Mouse (Mus musculus) midbrain, embryonic 16.5 days (tissue): ENCODE data around the gene Gm2001. TPM values are rescaled to one million over a fixed set of nuclear protein-coding genes. Genes with fewer than 3 reads are reported as not detected.
"Not testable (repeated sequence)": the region's sequence is repeated elsewhere in the genome, so short reads cannot be mapped to it uniquely, and the experiment has no call there.

ENCODE experiments used
- ATAC-seq: fragments of 200-750 bp; cut with Nextera tagmentation; 2 replicates; pipeline ENCODE4 v1.8.0; 2017; ENCODE audit warnings: moderate TSS enrichment
- H3K27ac ChIP-seq: fragments of 300-500 bp; sonication (generic); 2 replicates; pipeline ENCODE4 v1.5.1; 2014; ENCODE audit warnings: mild to moderate bottlenecking, low read length, mixed read lengths
- H3K27me3 ChIP-seq: fragments of 300-500 bp; sonication (generic); 2 replicates; pipeline ENCODE4 v1.6.1; 2014; ENCODE audit warnings: low read depth, low read length, mixed read lengths; ENCODE audit not compliant: control insufficient read depth, insufficient read depth
- H3K36me3 ChIP-seq: fragments of 300-500 bp; sonication (generic); 2 replicates; pipeline ENCODE4 v1.6.1; 2014; ENCODE audit warnings: mild to moderate bottlenecking, low read length, moderate library complexity, mixed read lengths; ENCODE audit not compliant: control insufficient read depth, insufficient read depth
- H3K4me1 ChIP-seq: fragments of 300-500 bp; sonication (generic); 2 replicates; pipeline ENCODE4 v1.6.1; 2014; ENCODE audit warnings: mild to moderate bottlenecking, low read length, mixed read lengths; ENCODE audit not compliant: control insufficient read depth, insufficient read depth
- H3K4me2 ChIP-seq: fragments of 300-500 bp; sonication (generic); 2 replicates; pipeline ENCODE4 v1.6.1; 2014; ENCODE audit warnings: mild to moderate bottlenecking, low read length, mixed read lengths
- H3K4me3 ChIP-seq: fragments of 300-500 bp; sonication (generic); 2 replicates; pipeline ENCODE4 v1.5.1; 2014; ENCODE audit warnings: low read depth, mild to moderate bottlenecking, low read length, moderate library complexity, mixed read lengths
- H3K9ac ChIP-seq: fragments of 300-500 bp; sonication (generic); 2 replicates; pipeline ENCODE4 v1.6.1; 2014; ENCODE audit warnings: low read depth, low read length, mixed read lengths
- H3K9me3 ChIP-seq: fragments of 300-500 bp; sonication (generic); replicated peaks from 2 replicates; pipeline ENCODE4 v1.6.1; 2014; ENCODE audit warnings: mild to moderate bottlenecking, low read length, mixed read lengths; ENCODE audit not compliant: control insufficient read depth, poor library complexity, severe bottlenecking
- WGBS: fragments of 180-500 bp; shearing (Covaris S2); extraction: QIAGEN DNeasy Blood & Tissue Kit; methylation state at CpG from one replicate; pipeline ENCODE4 v1.1.7; 2014; 5-methylcytosine and 5-hydroxymethylcytosine counted together
- polyA plus RNA-seq: library from polyadenylated mRNA; unstranded; fragments of >200 nt; fragmentation: Nextera tagmentation; extraction: Ambion mirVana; gene quantifications from 2 replicates; pipeline ENCODE4 v1.2.1, GENCODE M21; 2015

Gene Gm2001
- not detected in 2 replicates for polyA plus RNA-seq

DNA sequence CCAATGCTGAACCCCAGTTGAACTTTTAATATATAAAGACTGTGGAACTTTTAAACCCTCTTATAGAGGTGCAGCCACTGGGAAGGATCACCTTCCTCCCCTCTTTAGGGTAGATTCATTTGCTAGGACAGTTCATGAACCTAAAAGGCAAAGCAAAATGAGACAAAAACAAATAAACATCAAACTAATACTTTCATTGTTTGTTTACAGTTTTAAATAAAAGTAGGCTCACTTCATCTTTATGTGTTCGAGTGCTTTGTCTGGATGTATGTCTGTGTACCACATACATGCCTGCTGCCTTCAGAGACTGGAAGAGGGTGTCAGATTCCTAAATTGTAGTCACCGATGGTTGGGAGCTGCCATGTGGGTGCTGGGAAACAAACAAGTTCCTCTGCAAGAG lies at the start of gene Gm2001:
TSS of gene Gm2001 (minus strand) at position 101 of the 400 bp plus-strand sequence.
- not testable (repeated sequence) for H3K9ac ChIP-seq, H3K4me2 ChIP-seq, H3K27ac ChIP-seq, H3K9me3 ChIP-seq, H3K4me1 ChIP-seq, ATAC-seq, H3K36me3 ChIP-seq, H3K4me3 ChIP-seq, H3K27me3 ChIP-seq
- WGBS: 76% methylated on average over 1 of the region's 2 CpGs

DNA sequence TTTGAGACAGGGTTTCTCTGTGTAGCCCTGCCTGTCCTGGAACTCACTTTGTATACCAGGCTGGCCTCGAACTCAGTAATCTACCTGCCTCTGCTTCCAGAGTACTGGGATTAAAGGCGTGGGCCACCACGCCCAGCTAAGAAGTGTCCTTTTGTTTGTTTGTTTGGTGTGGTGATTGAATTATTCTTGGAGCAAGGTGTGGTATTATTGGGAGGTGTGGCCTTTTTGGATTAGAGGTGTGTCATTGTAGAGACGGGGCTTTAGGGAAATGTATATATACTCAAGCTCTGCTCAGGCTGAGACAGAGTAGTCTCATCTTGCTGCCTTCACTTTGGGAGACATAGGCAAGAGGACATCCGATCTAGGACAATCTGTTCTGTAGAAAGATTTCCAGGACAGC lies 31.6 kb upstream of the Gm2001 start, which contains the start of gene Gm2016:
TSS of gene Gm2016 (plus strand) at position 301 of the 400 bp plus-strand sequence.
- H3K4me1 ChIP-seq, H3K4me3 ChIP-seq, H3K27me3 ChIP-seq, H3K4me2 ChIP-seq, H3K27ac ChIP-seq, H3K9me3 ChIP-seq, ATAC-seq, H3K9ac ChIP-seq, H3K36me3 ChIP-seq: not testable (repeated sequence)
- WGBS: 76% methylated on average over 5 of the region's 5 CpGs

DNA sequence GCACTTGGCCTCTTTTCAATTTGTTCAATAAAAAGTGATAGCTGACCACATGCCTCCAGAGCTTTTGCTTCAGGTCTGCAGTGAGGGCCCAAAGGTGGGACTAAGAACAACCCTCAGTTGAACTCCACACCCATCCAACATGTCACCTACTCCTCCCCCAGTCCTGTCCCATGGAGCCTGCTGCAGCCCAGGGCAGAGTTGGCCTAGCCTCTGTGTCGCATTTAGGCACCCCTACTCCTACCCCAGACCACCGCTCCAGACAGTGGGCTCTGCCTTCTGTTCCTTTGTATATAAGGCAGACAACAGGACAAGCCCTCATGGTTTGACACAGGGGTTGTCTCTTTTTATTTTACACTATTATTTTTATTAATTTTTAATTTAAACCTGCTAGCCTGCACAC lies 21.9 kb upstream of the Gm2001 start:
- not testable (repeated sequence) for H3K9me3 ChIP-seq, ATAC-seq, H3K36me3 ChIP-seq, H3K27me3 ChIP-seq, H3K27ac ChIP-seq, H3K4me3 ChIP-seq, H3K4me1 ChIP-seq, H3K4me2 ChIP-seq, H3K9ac ChIP-seq
- 87% methylated on average over 2 of the region's 2 CpGs for WGBS

DNA sequence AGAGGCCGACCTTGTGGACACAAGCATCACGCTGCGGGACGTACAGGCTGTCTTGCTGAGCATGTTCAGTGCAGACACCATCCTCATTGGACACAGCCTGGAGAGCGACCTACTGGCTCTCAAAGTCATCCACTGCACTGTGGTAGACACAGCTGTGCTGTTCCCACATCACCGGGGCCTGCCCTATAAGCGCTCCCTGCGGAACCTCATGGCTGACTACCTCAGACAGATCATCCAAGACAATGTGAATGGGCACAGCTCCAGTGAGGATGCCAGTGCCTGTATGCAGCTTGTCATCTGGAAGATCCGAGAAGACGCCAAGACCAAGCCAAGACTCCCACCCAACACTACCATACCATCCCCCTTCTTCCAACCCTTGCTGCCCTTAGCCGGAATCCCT lies 21.5 kb upstream of the Gm2001 start:
- not testable (repeated sequence) for H3K4me3 ChIP-seq, H3K27ac ChIP-seq, H3K36me3 ChIP-seq, H3K4me2 ChIP-seq, H3K9ac ChIP-seq, ATAC-seq, H3K9me3 ChIP-seq, H3K4me1 ChIP-seq, H3K27me3 ChIP-seq
- WGBS: 96% methylated on average over 8 of the region's 11 CpGs

DNA sequence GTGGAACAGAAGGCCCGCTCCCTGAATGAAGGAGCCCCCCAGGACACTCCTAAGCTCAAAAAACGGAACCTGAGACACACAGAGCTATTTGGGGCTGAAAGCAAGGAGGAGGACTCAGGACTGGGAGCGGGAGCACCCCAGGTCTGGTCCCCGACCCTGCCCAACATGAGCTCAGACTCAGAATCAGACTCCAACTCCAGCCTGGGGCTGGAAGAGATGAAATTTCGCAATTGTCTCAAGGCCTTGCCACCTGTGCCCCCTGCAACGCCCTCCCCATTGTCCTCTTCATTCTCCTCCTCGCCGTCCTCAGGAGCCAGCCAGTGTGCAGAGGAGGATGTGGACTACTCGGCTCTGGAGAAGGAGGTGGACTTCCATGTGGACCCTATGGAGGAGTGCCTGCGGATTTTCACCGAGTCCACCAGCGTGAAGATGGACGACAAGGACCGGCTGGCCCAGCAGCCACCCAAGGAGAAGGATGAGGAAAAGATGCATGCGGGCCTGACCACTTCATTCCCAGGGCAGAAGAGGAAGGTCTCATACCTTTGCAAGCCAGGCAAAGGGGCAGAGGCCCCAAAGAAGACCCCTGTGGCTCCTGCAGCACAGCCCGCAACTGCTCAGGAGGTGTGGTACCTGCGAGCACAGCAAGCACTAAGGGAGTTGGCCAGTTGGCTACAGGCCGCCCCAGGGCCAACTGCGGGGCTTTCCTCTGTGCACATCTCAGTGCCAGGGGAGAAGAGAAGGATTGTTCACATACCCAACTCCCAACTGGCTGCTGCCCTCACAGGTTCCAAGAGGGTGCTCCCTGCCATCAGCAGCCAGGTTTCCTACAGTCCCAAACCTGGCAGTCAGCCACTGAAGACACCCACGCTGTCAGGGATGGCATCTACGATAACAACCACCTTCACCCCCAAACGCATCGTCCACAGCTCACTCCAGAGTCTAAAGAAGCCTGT lies 19.9 kb upstream of the Gm2001 start:
- not testable (repeated sequence) for H3K9ac ChIP-seq, H3K4me1 ChIP-seq, H3K9me3 ChIP-seq, ATAC-seq, H3K27ac ChIP-seq, H3K27me3 ChIP-seq, H3K4me3 ChIP-seq, H3K36me3 ChIP-seq, H3K4me2 ChIP-seq
- WGBS: 85% methylated on average over 23 of the region's 23 CpGs

DNA sequence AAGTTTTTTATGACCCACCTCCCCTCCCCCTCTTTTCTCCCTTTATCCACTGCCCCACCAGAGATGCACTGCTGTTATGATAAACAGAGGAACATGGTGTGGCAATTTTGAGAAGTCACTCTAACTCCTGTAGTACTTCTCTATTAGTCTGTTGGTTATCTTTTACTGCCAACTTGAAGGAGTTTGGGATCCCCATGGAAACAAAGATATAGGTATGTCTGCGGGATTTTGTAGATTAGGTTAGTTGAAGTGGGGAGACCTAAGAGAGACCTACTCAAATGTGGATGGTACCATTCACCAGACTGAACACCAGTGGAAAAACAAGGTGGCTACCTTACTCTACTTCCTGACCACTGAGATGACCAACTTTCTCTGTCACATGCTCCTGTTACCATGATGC lies 13.9 kb upstream of the Gm2001 start:
- not testable (repeated sequence) for H3K4me3 ChIP-seq, H3K36me3 ChIP-seq, H3K4me1 ChIP-seq, H3K9me3 ChIP-seq, H3K4me2 ChIP-seq, H3K9ac ChIP-seq, H3K27ac ChIP-seq, ATAC-seq, H3K27me3 ChIP-seq
- WGBS: 77% methylated on average over 1 of the region's 1 CpGs

DNA sequence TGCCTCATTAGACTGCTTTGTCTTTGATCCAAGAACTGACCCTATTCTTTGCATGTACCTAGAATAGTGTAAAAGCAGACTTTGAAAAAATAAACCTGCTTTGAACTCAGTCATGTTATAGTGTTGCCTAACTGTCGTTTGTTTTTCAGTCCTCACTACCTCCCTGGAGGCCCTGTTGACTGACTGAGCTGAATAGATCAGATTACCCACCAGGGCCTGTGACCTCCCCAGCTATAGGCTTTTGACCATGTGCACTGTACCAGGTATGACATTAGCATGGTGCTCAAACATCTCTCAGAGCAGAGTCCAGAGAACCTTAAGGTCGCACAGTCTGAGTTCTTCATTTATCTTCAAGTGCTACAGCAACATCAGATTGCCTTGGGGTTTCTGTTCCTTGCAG lies 8.5 kb upstream of the Gm2001 start:
- H3K4me2 ChIP-seq, ATAC-seq, H3K27me3 ChIP-seq, H3K4me1 ChIP-seq, H3K27ac ChIP-seq, H3K4me3 ChIP-seq, H3K36me3 ChIP-seq, H3K9me3 ChIP-seq, H3K9ac ChIP-seq: not testable (repeated sequence)
- WGBS: no CpG with 5 or more reads among the region's 2 CpGs

DNA sequence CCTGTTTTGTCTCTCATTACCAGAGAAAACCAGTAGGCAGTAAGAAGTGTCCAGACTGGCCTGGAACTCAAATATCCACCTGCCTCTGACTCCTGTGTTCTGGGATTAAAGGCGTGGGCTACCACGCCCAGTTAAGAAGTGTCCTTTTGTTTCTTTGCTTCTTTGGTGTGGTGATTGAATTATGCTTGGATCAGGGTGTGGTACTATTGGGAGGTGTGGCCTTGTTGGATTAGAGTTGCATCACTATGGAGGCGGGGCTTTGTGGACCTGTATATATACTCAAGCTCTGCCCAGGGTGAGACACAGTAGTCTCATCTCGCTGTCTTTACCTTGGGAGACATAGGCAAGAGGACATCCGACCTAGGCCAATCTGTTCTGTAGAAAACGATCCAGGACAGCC lies 25.9 kb downstream of the Gm2001 start, which contains the start of gene BB287469:
TSS of gene BB287469 (plus strand) at position 301 of the 400 bp plus-strand sequence.
- not testable (repeated sequence) for H3K4me1 ChIP-seq, H3K4me2 ChIP-seq, H3K36me3 ChIP-seq, H3K9ac ChIP-seq, ATAC-seq, H3K4me3 ChIP-seq, H3K27ac ChIP-seq, H3K9me3 ChIP-seq, H3K27me3 ChIP-seq
- 89% methylated on average over 4 of the region's 6 CpGs for WGBS

DNA sequence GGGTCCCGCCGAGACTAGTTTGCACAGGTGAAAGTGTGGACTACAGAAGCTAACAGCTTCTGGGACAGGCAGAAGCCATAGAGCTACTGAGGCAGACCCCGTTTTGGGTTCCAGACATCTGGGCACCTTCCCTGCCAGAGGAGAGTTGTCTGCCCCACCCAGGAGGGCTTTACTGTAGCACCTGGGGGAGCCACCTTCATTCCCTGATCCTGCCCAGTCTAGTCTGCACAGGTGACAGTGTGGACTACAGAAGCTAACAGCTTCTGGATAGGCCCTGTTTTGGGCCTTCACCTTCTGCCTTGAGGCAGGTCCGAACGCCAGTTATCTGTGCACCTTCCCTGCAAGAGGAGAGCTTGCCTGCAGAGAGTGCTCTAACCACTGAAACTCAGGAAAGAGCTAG lies 44.2 kb downstream of the Gm2001 start:
- ATAC-seq, H3K9me3 ChIP-seq, H3K4me2 ChIP-seq, H3K27me3 ChIP-seq, H3K9ac ChIP-seq, H3K36me3 ChIP-seq, H3K4me1 ChIP-seq, H3K4me3 ChIP-seq, H3K27ac ChIP-seq: not testable (repeated sequence)
- 96% methylated on average over 5 of the region's 5 CpGs for WGBS
